Mouse (Mus musculus) CH12.LX (cell line): ENCODE data around the gene Nipbl. TPM values are rescaled to one million over a fixed set of nuclear protein-coding genes. Genes with fewer than 3 reads are reported as not detected.
A peak's percentile ranks its signal among the peaks of the same experiment; 100 is the strongest.

ENCODE experiments used
- DNase-seq: peaks from one replicate; pipeline ENCODE4 v3.0.0-alpha.2; 2013; ENCODE audit errors: extremely low read depth
- H3K27ac ChIP-seq: 2 replicates; pipeline ENCODE4 v1.5.1; 2012; ENCODE audit warnings: low read depth, mild to moderate bottlenecking, control low read depth, moderate library complexity; ENCODE audit not compliant: insufficient read depth
- H3K27me3 ChIP-seq: replicated peaks from 2 replicates; pipeline ENCODE3; 2012; ENCODE audit warnings: inconsistent platforms
- H3K36me3 ChIP-seq, 2 experiments: replicated peaks in 1 of 2; 2 replicates each; pipeline versions ENCODE3 to v1.6.1; 2012; ENCODE audit warnings: inconsistent platforms in 1 of 2, low read length in 1 of 2, mild to moderate bottlenecking in 1 of 2, mixed read lengths in 1 of 2, moderate library complexity in 1 of 2; ENCODE audit not compliant: control insufficient read depth in 1 of 2, insufficient read depth in 1 of 2
- H3K4me1 ChIP-seq, 2 experiments: 2 replicates each; pipeline ENCODE4 v1.6.1; 2012; ENCODE audit warnings: inconsistent platforms in 1 of 2, moderate library complexity in 1 of 2; ENCODE audit not compliant: insufficient read depth in 2 of 2, control insufficient read depth in 1 of 2
- H3K4me2 ChIP-seq: 2 replicates; pipeline ENCODE4 v1.6.1; 2012; ENCODE audit warnings: low read depth, mild to moderate bottlenecking, control low read depth; ENCODE audit not compliant: poor library complexity, insufficient read depth, severe bottlenecking
- H3K4me3 ChIP-seq, 3 experiments: fragments of 150-350 bp in 1 of 3; sonication (generic) in 1 of 3; replicated peaks in 1 of 3; 2 replicates each; pipeline versions ENCODE3 to v1.5.1; 2011 to 2012; ENCODE audit warnings: low read depth in 2 of 3, low read length in 2 of 3, mild to moderate bottlenecking in 2 of 3, moderate library complexity in 2 of 3, control low read depth in 1 of 3, improper control_type of control experiment in 1 of 3, inconsistent platforms in 1 of 3, mixed read lengths in 1 of 3; ENCODE audit not compliant: poor library complexity in 1 of 3
- H3K79me2 ChIP-seq: replicated peaks from 2 replicates; pipeline ENCODE4 v1.6.1; 2012; ENCODE audit warnings: mild to moderate bottlenecking, moderate library complexity; ENCODE audit not compliant: control insufficient read depth, poor library complexity, insufficient read depth, severe bottlenecking; ENCODE audit errors: extremely low read depth
- H3K9ac ChIP-seq: 2 replicates; pipeline ENCODE4 v1.6.1; 2012; ENCODE audit warnings: low read depth, mild to moderate bottlenecking, control low read depth, moderate library complexity; ENCODE audit not compliant: insufficient read depth
- H3K9me3 ChIP-seq: replicated peaks from 2 replicates; pipeline ENCODE3; 2012; ENCODE audit warnings: low read length, inconsistent platforms, mixed read lengths
- CHD2 ChIP-seq: IDR thresholded peaks from 2 replicates; pipeline ENCODE4 v1.6.1; 2011; ENCODE audit warnings: low read length, improper control_type of control experiment
- CTCF ChIP-seq, 2 experiments: IDR thresholded peaks in 1 of 2; conservative IDR thresholded peaks in 1 of 2; 2 replicates each; pipeline ENCODE4 v1.5.1; 2011 to 2012; ENCODE audit warnings: low read depth in 2 of 2, low read length in 2 of 2, improper control_type of control experiment in 1 of 2, inconsistent platforms in 1 of 2, mild to moderate bottlenecking in 1 of 2, moderate library complexity in 1 of 2
- E2F4 ChIP-seq: IDR thresholded peaks from 2 replicates; pipeline ENCODE4 v1.6.1; 2011; ENCODE audit warnings: low read depth, low read length, improper control_type of control experiment; ENCODE audit not compliant: insufficient replicate concordance
- ELF1 ChIP-seq: IDR thresholded peaks from 2 replicates; pipeline ENCODE4 v1.6.1; 2014; ENCODE audit warnings: low read depth, mild to moderate bottlenecking, inconsistent platforms, low read length, improper control_type of control experiment
- ETS1 ChIP-seq: conservative IDR thresholded peaks from 2 replicates; pipeline ENCODE4 v1.6.1; 2012; ENCODE audit warnings: low read depth, mild to moderate bottlenecking, inconsistent platforms, low read length, improper control_type of control experiment, moderate library complexity
- GABPA ChIP-seq: IDR thresholded peaks from 2 replicates; pipeline ENCODE4 v1.6.1; 2012; ENCODE audit warnings: low read depth, low read length, improper control_type of control experiment, inconsistent platforms; ENCODE audit not compliant: insufficient replicate concordance
- IRF4 ChIP-seq: IDR thresholded peaks from 2 replicates; pipeline ENCODE4 v1.6.1; 2014; ENCODE audit warnings: low read depth, mild to moderate bottlenecking, inconsistent platforms, low read length, improper control_type of control experiment
- MAX ChIP-seq: IDR thresholded peaks from 2 replicates; pipeline ENCODE4 v1.6.1; 2011; ENCODE audit warnings: low read length, improper control_type of control experiment
- MEF2A ChIP-seq: IDR thresholded peaks from 2 replicates; pipeline ENCODE4 v1.6.1; 2014; ENCODE audit warnings: low read depth, mild to moderate bottlenecking, inconsistent platforms, low read length, improper control_type of control experiment, borderline replicate concordance
- MXI1 ChIP-seq: IDR thresholded peaks from 2 replicates; pipeline ENCODE4 v1.6.1; 2011; ENCODE audit warnings: mild to moderate bottlenecking, low read depth, low read length, improper control_type of control experiment
- MYC ChIP-seq: IDR thresholded peaks from 2 replicates; pipeline ENCODE4 v1.6.1; 2011; ENCODE audit warnings: low read depth, mild to moderate bottlenecking, improper control_type of control experiment, low read length
- NRF1 ChIP-seq: IDR thresholded peaks from 2 replicates; pipeline ENCODE4 v1.6.1; 2014; ENCODE audit warnings: low read depth, mild to moderate bottlenecking, inconsistent platforms, low read length, improper control_type of control experiment, moderate library complexity
- PAX5 ChIP-seq: IDR thresholded peaks from 2 replicates; pipeline ENCODE4 v1.6.1; 2012; ENCODE audit warnings: low read length, inconsistent platforms, mixed read lengths
- POLR2A ChIP-seq: IDR thresholded peaks from 2 replicates; pipeline ENCODE4 v1.6.1; 2011; ENCODE audit warnings: low read depth, mild to moderate bottlenecking, improper control_type of control experiment, low read length
- POLR2AphosphoS2 ChIP-seq: IDR thresholded peaks from 2 replicates; pipeline ENCODE4 v1.6.1; 2011; ENCODE audit warnings: low read depth, low read length, improper control_type of control experiment
- RCOR1 ChIP-seq: conservative IDR thresholded peaks from 2 replicates; pipeline ENCODE4 v1.6.1; 2012; ENCODE audit warnings: low read depth, mild to moderate bottlenecking, inconsistent platforms, low read length, improper control_type of control experiment
- SMC3 ChIP-seq: IDR thresholded peaks from 2 replicates; pipeline ENCODE4 v1.6.1; 2011; ENCODE audit warnings: low read depth, low read length, improper control_type of control experiment
- TCF12 ChIP-seq: IDR thresholded peaks from 2 replicates; pipeline ENCODE4 v1.6.1; 2014; ENCODE audit warnings: low read depth, mild to moderate bottlenecking, inconsistent platforms, low read length, improper control_type of control experiment
- ZKSCAN1 ChIP-seq: IDR thresholded peaks from 2 replicates; pipeline ENCODE4 v1.6.1; 2012; ENCODE audit warnings: low read depth, inconsistent platforms, low read length, improper control_type of control experiment, borderline replicate concordance
- ZMIZ1 ChIP-seq: IDR thresholded peaks from 2 replicates; pipeline ENCODE4 v1.6.1; 2012; ENCODE audit warnings: low read depth, mild to moderate bottlenecking, inconsistent platforms, low read length, improper control_type of control experiment
- ZNF384 ChIP-seq: IDR thresholded peaks from 2 replicates; pipeline ENCODE4 v1.6.1; 2012; ENCODE audit warnings: low read depth, low read length, improper control_type of control experiment, inconsistent platforms
- dilution Hi-C: fragments of 300-500 bp; cut with MboI; formaldehyde crosslinking; loops from 2 replicates; pipeline ENCODE4 v1.14.3; 2020; ENCODE audit warnings: low sequenced_read_pairs; ENCODE audit not compliant: extremely low pct_unique_long_range_greater_than_20kb, extremely low pct_ligation_motif_present
- in situ Hi-C: fragments of 300-500 bp; cut with MboI; formaldehyde crosslinking; loops from 3 replicates; pipeline ENCODE4 v1.14.3; 2019; ENCODE audit warnings: low sequenced_read_pairs, low pct_ligation_motif_present, low pct_unique_long_range_greater_than_20kb, mixed read lengths
- polyA plus RNA-seq: library from polyadenylated mRNA; unstranded; fragments of >175 nt; gene quantifications from 2 replicates; pipeline ENCODE4 v1.2.1, GENCODE M21; 2012; ENCODE audit warnings: low read depth; ENCODE audit not compliant: insufficient read length
- total RNA-seq, 2 experiments: library from RNA; depleted of rRNA; stranded (reverse); fragments of 300-350 nt in 1 of 2; fragments of >200 nt in 1 of 2; gene quantifications; 2 replicates each; pipeline ENCODE4 v1.2.3; 2012 to 2014

Nipbl gene
- total and polyA plus RNA-seq, 3 experiments = 16.3 to 30.8 (median 19.8) TPM

DNA sequence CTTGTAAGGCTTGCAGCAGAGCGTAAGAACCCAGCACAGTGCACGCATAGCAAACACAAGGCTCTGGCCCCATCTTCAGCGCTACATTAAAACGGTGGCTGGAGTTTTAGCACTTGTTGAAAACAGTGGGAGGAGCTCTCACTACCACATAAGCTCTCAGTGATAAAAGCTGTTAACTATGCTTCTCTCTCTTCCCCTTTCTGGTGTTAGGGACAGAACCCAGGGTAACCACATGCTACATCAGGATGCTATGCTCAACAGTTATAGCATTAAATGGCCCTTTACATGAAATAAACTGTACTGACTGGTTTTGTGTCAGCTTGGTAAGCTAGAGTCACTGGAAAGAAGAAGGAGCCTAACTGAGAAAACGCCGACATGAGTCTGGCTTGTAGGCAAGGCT, 150.1 kb downstream of the Nipbl start:
- dilution Hi-C loops (no loop called here), in situ Hi-C loops (no loop called here)
- Histone ChIP-seq H3K4me2 (no peak overlapping the region), H3K9ac (no peak overlapping the region), H3K4me3 (no peak overlapping the region), H3K36me3 (peaks cover 41 to 77% of the 10 kb centered on the region in 2 experiments), H3K27ac (peak overlapping the region; percentile 16; the same call in 1 of the 2 replicates), H3K79me2 (no peaks in the 10 kb centered on the region), H3K9me3 (no peaks in the 10 kb centered on the region), H3K4me1 (peaks cover 3 to 35% of the 10 kb centered on the region in 2 experiments; a peak in 3 of 4 replicates), H3K27me3 (no peaks in the 10 kb centered on the region)
- DNase-seq = peak; percentile 82
- TF ChIP-seq ETS1 (no peak), MAX (no peak), ZMIZ1 (no peak), CTCF (conservative IDR thresholded peaks at IDR 0.05 in 1 of 2, IDR thresholded peaks at IDR 0.05 in 1 of 2; ENCODE audit: low read depth in 2 of 2, low read length in 2 of 2) (no peak; a peak in 1 of 4 replicates), MEF2A (no peak), IRF4 (no peak; the same call in none of the 2 replicates), ZKSCAN1 (no peak), MYC (0 out of 2 replicates have a peak, but pooled peaks have one; percentile 56)

DNA sequence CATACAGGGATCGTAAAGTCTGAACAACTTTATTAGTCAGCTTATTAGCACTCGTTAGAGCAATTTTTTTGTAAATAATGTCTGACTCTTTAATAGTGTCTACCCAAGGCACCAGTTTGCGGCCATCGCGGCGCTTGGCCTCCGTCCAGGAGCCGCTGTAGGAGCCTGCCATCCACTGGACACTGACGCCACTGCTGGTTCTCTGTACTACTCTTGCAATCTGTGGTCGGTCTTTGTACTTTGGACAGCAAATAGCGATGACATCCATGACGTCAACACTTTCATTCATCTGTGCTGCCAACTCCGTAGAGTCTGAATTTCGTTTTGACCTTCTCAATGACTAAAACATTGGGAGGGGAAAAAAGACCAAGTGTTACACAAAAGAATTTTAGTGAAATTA, 153.0 kb downstream of the Nipbl start:
- H3K9me3 ChIP-seq = no peaks in the 10 kb centered on the region
- DNase-seq = no peak
- no peak overlapping the region for H3K27ac ChIP-seq
- no peaks in the 10 kb centered on the region for H3K27me3 ChIP-seq
- H3K4me2 ChIP-seq = no peak overlapping the region
- no peaks in the 10 kb centered on the region for H3K79me2 ChIP-seq
- peaks cover 3 to 26% of the 10 kb centered on the region in 2 experiments; a peak in 3 of 4 replicates for H3K4me1 ChIP-seq
- dilution Hi-C loops (no loop called here), in situ Hi-C loops (no loop called here)
- no peak overlapping the region for H3K4me3 ChIP-seq
- H3K9ac ChIP-seq = no peak overlapping the region
- peaks cover 32 to 54% of the 10 kb centered on the region in 2 experiments for H3K36me3 ChIP-seq
- no peak for TF ChIP-seq RCOR1

DNA sequence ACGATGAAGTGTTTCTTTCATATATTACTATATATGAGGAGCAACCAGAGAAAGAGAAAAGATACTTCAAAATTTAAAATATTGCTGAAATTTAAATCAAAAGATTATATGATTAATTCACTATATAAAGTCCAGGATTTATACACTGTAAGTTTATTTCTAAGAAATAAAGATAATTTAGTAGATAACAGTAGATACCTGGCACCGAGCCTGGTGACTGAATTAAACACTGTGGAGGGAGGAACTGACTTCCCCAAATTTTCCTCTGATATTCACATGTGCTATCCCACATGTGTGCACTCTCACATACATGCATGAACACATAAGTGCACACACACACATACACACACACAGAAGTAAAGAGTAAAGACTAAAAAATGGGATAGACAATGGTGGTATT, 162.1 kb downstream of the Nipbl start:
- Histone ChIP-seq H3K4me3 (no peak overlapping the region), H3K27ac (no peak overlapping the region), H3K27me3 (no peaks in the 10 kb centered on the region), H3K36me3 (no peaks in the 10 kb centered on the region), H3K79me2 (no peaks in the 10 kb centered on the region), H3K9me3 (no peaks in the 10 kb centered on the region), H3K4me2 (no peak overlapping the region), H3K9ac (no peak overlapping the region), H3K4me1 (no peaks in the 10 kb centered on the region)
- dilution Hi-C loops (no loop called here), in situ Hi-C loops (no loop called here)
- no peak for DNase-seq
- TF ChIP-seq POLR2AphosphoS2 (no peak), SMC3 (no peak), E2F4 (no peak), ELF1 (no peak), PAX5 (no peak), MEF2A (no peak), ZNF384 (no peak), TCF12 (no peak), CHD2 (no peak), POLR2A (no peak), MXI1 (no peak), GABPA (no peak), NRF1 (no peak)
